Mouse (Mus musculus): ENCODE measurements around the gene Cdkl2. TPM values are rescaled to one million over a fixed set of nuclear protein-coding genes. Genes with fewer than 3 reads are reported as not detected.

Gene Cdkl2
- polyA plus RNA-seq, 1 experiment from 2014 or later: 0.94 TPM

DNA sequence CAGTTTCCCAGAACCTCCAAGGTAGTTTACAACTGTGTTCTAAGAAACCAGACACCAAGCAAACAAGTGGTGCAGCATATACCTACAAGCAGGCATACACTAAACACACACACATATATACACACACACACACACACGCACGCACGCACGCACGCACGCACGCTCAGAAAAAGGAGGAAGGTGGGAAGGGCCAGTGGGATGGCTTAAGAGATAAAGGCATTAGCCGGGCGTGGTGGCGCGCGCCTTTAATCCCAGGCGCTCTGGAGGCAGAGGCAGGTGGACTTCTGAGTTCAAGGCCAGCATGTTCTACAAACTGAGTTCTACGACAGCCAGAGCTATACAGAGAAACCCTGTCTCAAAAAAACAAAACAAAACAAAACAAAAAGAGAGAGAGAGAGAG is 30.4 kb upstream of the Cdkl2 start:
- H3K4me1 ChIP-seq (replicated peaks): peaks cover 14% of the 10 kb centered on the region
- no peak overlapping the region for H3K9ac ChIP-seq
- no peak overlapping the region for H3K4me2 ChIP-seq
- no peak overlapping the region for H3K4me3 ChIP-seq
- H3K27me3 ChIP-seq: no peaks in the 10 kb centered on the region
- no peak overlapping the region for H3K27ac ChIP-seq
- 84% methylated on average over 14 of the region's 14 CpGs for WGBS
- H3K9me3 ChIP-seq (replicated peaks): no peaks in the 10 kb centered on the region
- no peak for ATAC-seq (replicated peaks; ENCODE audit: insufficient number of reproducible peaks, insufficient read depth, low FRiP score, low read depth)
- peaks cover 8% of the 10 kb centered on the region for H3K36me3 ChIP-seq

DNA sequence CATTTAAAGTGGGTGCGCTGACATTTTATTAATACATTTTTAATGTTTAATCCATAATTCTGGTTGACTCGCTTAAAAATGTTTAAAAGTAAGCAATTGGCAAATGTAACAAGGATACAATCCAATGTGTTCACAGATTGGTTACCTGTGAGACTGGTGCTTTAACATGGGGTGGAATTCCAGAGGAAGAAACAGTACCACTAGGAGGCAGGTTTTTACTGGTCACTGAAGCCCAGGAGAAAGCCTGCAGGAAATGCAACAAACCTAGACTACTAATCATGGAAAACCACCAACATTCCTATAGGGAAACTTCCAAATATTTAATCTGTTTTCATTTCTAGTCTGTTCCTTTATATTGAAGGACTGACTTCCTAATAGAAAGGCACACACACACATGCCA is 19.5 kb upstream of the Cdkl2 start:
- Histone ChIP-seq H3K4me1 (replicated peaks) (no peaks in the 10 kb centered on the region), H3K9ac (no peak overlapping the region), H3K9me3 (replicated peaks) (no peaks in the 10 kb centered on the region), H3K36me3 (peaks cover 55% of the 10 kb centered on the region), H3K27ac (no peak overlapping the region), H3K4me3 (no peak overlapping the region), H3K4me2 (no peak overlapping the region), H3K27me3 (no peaks in the 10 kb centered on the region)
- WGBS: 96% methylated on average over 2 of the region's 2 CpGs
- no peak for ATAC-seq (replicated peaks; ENCODE audit: insufficient number of reproducible peaks, insufficient read depth, low FRiP score, low read depth)

DNA sequence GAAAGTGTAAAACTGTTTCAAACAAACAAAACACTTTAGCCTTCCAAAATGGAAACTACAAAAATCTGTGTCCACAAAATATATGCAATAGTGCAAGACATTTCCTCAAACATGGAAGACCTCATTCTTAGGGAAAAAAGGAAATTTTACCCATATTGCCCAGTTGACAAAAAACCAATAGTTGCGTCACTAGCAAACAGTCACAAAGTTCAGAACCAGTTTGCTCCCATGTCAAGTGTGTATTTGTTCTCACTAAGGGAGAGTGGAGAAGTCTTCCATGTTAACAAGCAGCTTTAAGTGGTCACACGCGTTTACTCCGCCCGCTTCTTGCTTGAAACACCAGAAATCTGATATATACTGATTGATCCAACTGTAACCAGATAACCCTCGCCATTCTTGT is 9.2 kb upstream of the Cdkl2 start:
- 93% methylated on average over 6 of the region's 6 CpGs for WGBS
- ATAC-seq (replicated peaks; ENCODE audit: insufficient number of reproducible peaks, insufficient read depth, low FRiP score, low read depth): no peak
- no peak overlapping the region for H3K4me2 ChIP-seq
- H3K9me3 ChIP-seq (replicated peaks): no peaks in the 10 kb centered on the region
- H3K27me3 ChIP-seq: no peaks in the 10 kb centered on the region
- H3K4me1 ChIP-seq (replicated peaks): no peaks in the 10 kb centered on the region
- no peak overlapping the region for H3K4me3 ChIP-seq
- peaks cover 58% of the 10 kb centered on the region for H3K36me3 ChIP-seq
- no peak overlapping the region for H3K9ac ChIP-seq
- H3K27ac ChIP-seq: no peak overlapping the region

GRCm38 (mm10) chr5:92050419-92050818 is 6.7 kb upstream of the Cdkl2 start:
- H3K9me3 ChIP-seq (replicated peaks): no peaks in the 10 kb centered on the region
- peaks cover 34% of the 10 kb centered on the region for H3K36me3 ChIP-seq
- no peak overlapping the region for H3K27ac ChIP-seq
- H3K27me3 ChIP-seq: no peaks in the 10 kb centered on the region
- H3K4me2 ChIP-seq: no peak overlapping the region
- no peak overlapping the region for H3K4me3 ChIP-seq
- no peak for ATAC-seq (replicated peaks; ENCODE audit: insufficient number of reproducible peaks, insufficient read depth, low FRiP score, low read depth)
- H3K9ac ChIP-seq: no peak overlapping the region
- 87% methylated on average over 3 of the region's 3 CpGs for WGBS
- H3K4me1 ChIP-seq (replicated peaks): no peaks in the 10 kb centered on the region

DNA sequence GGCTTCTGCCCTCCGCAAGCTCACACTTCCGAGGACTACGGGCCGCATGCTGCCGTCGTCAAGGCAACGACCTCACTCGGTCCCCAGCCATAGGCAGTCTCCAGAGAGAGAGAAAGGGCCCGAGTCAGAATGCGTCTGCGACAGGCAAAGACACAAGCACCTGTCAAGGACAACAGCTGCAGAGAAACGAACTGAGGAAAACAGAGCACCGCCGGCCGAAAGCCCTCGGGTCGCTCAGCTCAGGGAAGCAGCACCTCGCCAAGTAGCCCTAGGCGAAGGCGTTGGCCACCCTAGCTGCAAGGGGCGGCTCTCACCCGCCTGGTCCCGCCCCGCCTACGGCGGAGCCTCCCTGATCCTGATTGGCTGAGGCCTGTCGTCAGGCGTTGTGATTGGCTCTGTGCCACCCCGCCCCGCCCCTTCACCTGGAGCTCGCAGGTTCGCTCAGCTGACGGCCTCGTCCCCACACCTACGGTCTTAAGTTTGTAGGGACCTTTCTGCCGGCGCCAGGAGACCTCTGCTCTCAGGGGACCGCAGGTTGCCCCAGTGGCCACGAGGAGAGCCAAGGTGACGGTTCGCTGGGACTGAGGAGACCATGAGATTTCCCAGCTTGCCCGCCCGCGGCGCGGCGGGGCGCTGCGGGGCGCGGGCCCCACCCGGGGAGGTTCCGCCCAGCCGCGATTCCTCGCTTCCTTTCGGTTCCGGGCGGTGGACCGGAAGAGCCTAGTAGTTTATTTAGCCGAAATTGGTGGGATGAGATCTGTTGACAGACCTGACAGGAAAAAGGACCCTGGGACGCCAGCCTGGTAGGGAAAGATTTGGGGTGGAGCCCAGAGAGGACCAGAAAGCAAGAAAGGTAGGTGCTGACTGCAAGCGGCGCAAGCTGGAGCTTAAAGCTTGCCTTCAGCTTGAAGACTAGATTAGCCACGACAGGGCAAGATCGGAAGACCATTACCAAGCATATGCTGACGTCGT is 1.0 kb downstream of the Cdkl2 start:
- WGBS: under 1% methylated on average over 68 of the region's 68 CpGs
- 0 out of 2 replicates have a peak overlapping the region, but pooled peaks have one; percentile 22 for H3K27ac ChIP-seq
- H3K9me3 ChIP-seq (replicated peaks): no peaks in the 10 kb centered on the region
- H3K27me3 ChIP-seq: peaks cover 9% of the 10 kb centered on the region
- H3K9ac ChIP-seq: peak overlapping the region; percentile 47
- peak overlapping the region; percentile 72 for H3K4me3 ChIP-seq
- peaks cover 3% of the 10 kb centered on the region; the same call in 1 of the 2 replicates for H3K4me1 ChIP-seq (replicated peaks)
- peak overlapping the region; percentile 77 for H3K4me2 ChIP-seq
- no peaks in the 10 kb centered on the region for H3K36me3 ChIP-seq
- peak; percentile 98 for ATAC-seq (replicated peaks; ENCODE audit: insufficient number of reproducible peaks, insufficient read depth, low FRiP score, low read depth)

GRCm38 (mm10) chr5:92019960-92020359 is 23.7 kb downstream of the Cdkl2 start:
- Histone ChIP-seq H3K27ac (no peak overlapping the region), H3K9me3 (replicated peaks) (no peaks in the 10 kb centered on the region), H3K27me3 (no peaks in the 10 kb centered on the region), H3K9ac (no peak overlapping the region), H3K36me3 (no peaks in the 10 kb centered on the region), H3K4me1 (replicated peaks) (no peaks in the 10 kb centered on the region), H3K4me2 (no peak overlapping the region), H3K4me3 (no peak overlapping the region)
- 43% methylated on average over 2 of the region's 2 CpGs for WGBS
- ATAC-seq (replicated peaks; ENCODE audit: insufficient number of reproducible peaks, insufficient read depth, low FRiP score, low read depth): no peak

DNA sequence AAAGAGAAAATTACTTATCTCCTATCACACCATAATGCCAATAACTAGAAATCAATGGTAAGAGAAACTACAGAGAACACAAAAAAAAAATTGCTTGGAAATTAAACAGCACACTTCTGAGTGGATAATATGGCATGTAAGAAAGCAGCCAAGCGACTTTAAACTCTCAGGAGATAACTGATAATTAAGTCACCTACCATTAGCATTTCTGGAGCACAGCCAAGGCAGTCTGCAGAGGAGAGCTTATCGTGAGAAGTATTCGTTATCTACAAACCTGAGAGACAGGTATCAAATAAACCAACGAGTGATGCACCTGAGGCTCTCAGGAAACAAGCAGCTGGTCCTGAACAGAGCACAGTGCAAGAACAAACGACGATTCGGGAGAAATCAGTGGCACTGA is 31.9 kb downstream of the Cdkl2 start:
- no peak for ATAC-seq (replicated peaks; ENCODE audit: insufficient number of reproducible peaks, insufficient read depth, low FRiP score, low read depth)
- WGBS: 52% methylated on average over 7 of the region's 7 CpGs
- H3K36me3 ChIP-seq: no peaks in the 10 kb centered on the region

GRCm38 (mm10) chr5:92009827-92010226 is 33.9 kb downstream of the Cdkl2 start:
- 38% methylated on average over 2 of the region's 2 CpGs for WGBS

More for the DNA sequence above, 31.9 kb downstream of the Cdkl2 start:
- H3K27ac ChIP-seq: no peak overlapping the region
- H3K4me2 ChIP-seq: no peak overlapping the region
- no peaks in the 10 kb centered on the region for H3K4me1 ChIP-seq (replicated peaks)
- no peak overlapping the region for H3K4me3 ChIP-seq
- no peaks in the 10 kb centered on the region for H3K27me3 ChIP-seq
- H3K9ac ChIP-seq: no peak overlapping the region
- H3K9me3 ChIP-seq (replicated peaks): no peaks in the 10 kb centered on the region

DNA sequence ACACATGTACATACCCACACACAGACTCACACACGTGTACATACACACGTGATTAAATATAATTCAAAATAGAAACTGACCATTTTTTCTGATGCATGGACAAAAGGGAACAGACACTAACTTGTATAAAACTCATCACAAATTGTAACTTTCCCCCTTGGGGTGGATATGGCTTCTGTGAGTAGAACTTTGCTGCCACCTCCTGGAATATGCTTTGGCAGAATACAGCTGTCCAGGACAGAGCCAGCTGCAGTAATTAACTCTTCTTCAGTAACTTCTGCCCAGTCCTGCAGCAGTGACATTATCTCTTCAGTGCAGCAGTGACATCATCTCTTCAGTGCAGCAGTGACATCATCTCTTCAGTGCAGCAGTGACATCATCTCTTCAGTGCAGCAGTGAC is 40.7 kb downstream of the Cdkl2 start:
- 61% methylated on average over 2 of the region's 2 CpGs for WGBS
- Histone ChIP-seq H3K27ac (no peak overlapping the region), H3K9ac (no peak overlapping the region), H3K4me1 (replicated peaks) (no peaks in the 10 kb centered on the region), H3K4me3 (no peak overlapping the region), H3K4me2 (no peak overlapping the region), H3K27me3 (no peaks in the 10 kb centered on the region), H3K36me3 (no peaks in the 10 kb centered on the region), H3K9me3 (replicated peaks) (peaks cover 5% of the 10 kb centered on the region; the same call in 1 of the 2 replicates)
- no peak for ATAC-seq (replicated peaks; ENCODE audit: insufficient number of reproducible peaks, insufficient read depth, low FRiP score, low read depth)

More at GRCm38 (mm10) chr5:92009827-92010226, 33.9 kb downstream of the Cdkl2 start:
- Histone ChIP-seq H3K9me3 (replicated peaks) (no peaks in the 10 kb centered on the region), H3K27me3 (no peaks in the 10 kb centered on the region), H3K4me3 (no peak overlapping the region), H3K36me3 (no peaks in the 10 kb centered on the region), H3K27ac (no peak overlapping the region), H3K4me1 (replicated peaks) (no peaks in the 10 kb centered on the region), H3K9ac (no peak overlapping the region), H3K4me2 (no peak overlapping the region)
- ATAC-seq (replicated peaks; ENCODE audit: insufficient number of reproducible peaks, insufficient read depth, low FRiP score, low read depth): no peak

DNA sequence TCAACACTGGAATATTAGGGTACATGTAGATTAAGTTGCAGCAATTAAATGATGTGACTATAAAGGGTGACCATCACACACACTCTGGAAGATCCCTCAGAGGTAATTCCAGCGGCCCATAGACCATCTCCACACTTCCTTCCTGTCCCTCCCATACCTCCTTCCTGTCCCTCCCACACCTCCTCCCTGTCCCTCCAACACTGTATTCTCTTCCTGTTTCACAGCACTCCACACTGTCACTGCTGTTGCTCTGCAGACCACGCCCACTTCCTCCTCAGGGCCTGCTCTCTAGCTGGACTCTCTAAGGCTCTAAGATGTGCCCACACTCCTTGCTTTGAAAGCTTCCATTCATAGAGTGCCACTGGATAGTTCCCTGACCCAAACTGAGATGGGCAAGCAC is 42.9 kb downstream of the Cdkl2 start:
- H3K4me1 ChIP-seq (replicated peaks): no peaks in the 10 kb centered on the region
- H3K27me3 ChIP-seq: no peaks in the 10 kb centered on the region
- 63% methylated on average over 2 of the region's 2 CpGs for WGBS
- no peak for ATAC-seq (replicated peaks; ENCODE audit: insufficient number of reproducible peaks, insufficient read depth, low FRiP score, low read depth)
- H3K4me2 ChIP-seq: no peak overlapping the region
- no peak overlapping the region for H3K27ac ChIP-seq
- no peak overlapping the region for H3K4me3 ChIP-seq
- H3K9me3 ChIP-seq (replicated peaks): peaks cover 5% of the 10 kb centered on the region; the same call in 1 of the 2 replicates
- no peaks in the 10 kb centered on the region for H3K36me3 ChIP-seq
- H3K9ac ChIP-seq: no peak overlapping the region

DNA sequence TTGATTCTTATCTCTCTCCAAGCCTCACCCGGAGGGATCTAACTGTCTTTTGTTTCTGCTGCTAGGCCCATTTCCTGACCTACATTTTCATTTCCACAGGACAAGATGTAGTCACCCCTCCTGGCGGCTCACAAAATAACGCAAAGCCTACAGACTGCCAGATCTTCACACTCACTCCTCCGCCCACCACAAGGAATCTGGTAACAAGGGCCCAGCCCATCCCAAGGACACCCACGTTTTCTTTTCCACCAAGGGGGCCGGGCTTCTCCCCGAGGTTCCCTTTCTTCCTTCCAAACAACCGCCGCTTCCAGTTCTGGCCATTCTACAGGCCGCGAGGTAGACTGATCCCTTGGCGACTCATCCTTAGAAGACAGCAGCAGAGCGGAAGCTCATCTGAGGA is 49.1 kb downstream of the Cdkl2 start:
- H3K4me2 ChIP-seq: no peak overlapping the region
- ATAC-seq (replicated peaks; ENCODE audit: insufficient number of reproducible peaks, insufficient read depth, low FRiP score, low read depth): no peak
- H3K9ac ChIP-seq: no peak overlapping the region
- H3K27ac ChIP-seq: no peak overlapping the region
- no peak overlapping the region for H3K4me3 ChIP-seq
- H3K9me3 ChIP-seq (replicated peaks): peaks cover 5% of the 10 kb centered on the region; the same call in 1 of the 2 replicates
- 60% methylated on average over 13 of the region's 13 CpGs for WGBS
- H3K27me3 ChIP-seq: no peaks in the 10 kb centered on the region
- H3K4me1 ChIP-seq (replicated peaks): no peaks in the 10 kb centered on the region
- no peaks in the 10 kb centered on the region for H3K36me3 ChIP-seq

DNA sequence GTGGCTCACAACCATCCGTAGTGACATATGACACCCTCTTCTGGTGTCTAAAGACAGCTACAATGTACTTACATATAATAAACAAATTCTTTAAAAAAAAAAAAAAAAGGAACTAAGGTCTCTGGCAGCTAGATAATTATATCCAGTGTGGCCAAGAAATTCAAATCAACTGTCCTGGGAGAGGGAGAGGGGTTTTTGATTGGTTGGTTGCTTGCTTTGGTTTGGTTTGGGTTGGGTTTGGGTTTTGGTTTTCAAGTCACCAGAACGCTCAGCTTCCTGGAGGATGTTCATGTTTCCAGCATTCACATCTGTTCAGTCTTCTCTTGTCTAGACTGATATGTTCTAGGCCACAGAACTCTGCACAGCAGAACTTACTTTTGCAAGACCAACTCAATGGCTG is 50.6 kb downstream of the Cdkl2 start:
- Histone ChIP-seq H3K4me3 (no peak overlapping the region), H3K4me1 (replicated peaks) (no peaks in the 10 kb centered on the region), H3K27ac (no peak overlapping the region), H3K9me3 (replicated peaks) (no peaks in the 10 kb centered on the region), H3K27me3 (no peaks in the 10 kb centered on the region), H3K9ac (no peak overlapping the region), H3K36me3 (no peaks in the 10 kb centered on the region), H3K4me2 (no peak overlapping the region)
- 87% methylated on average over 2 of the region's 2 CpGs for WGBS
- no peak for ATAC-seq (replicated peaks; ENCODE audit: insufficient number of reproducible peaks, insufficient read depth, low FRiP score, low read depth)
